Mouse (Mus musculus) stomach, postnatal 0 days (tissue): ENCODE measurements around the gene Afap1l2.

Experiments used
- CTCF ChIP-seq: IDR thresholded peaks from 2 replicates; pipeline ENCODE4 v1.5.1; 2016; ENCODE audit warnings: antibody characterized with exemption, low read depth, mild to moderate bottlenecking, moderate library complexity
- EP300 ChIP-seq: optimal IDR thresholded peaks from 2 replicates; pipeline ENCODE3; 2016; ENCODE audit warnings: antibody characterized with exemption

GRCm38 (mm10) chr19:56955568-56956513 is 52.2 kb downstream of the Afap1l2 start:
- TF ChIP-seq CTCF (no peak), EP300 (no peak)
